Mouse (Mus musculus) lung, embryonic 15.5 days (tissue): Measurements from ENCODE around the gene Phf7. TPM values are rescaled to one million over a fixed set of nuclear protein-coding genes. Genes with fewer than 3 reads are reported as not detected.
A peak's percentile ranks its signal among the peaks of the same experiment; 100 is the strongest.

Source experiments
- ATAC-seq: fragments of 200-750 bp; cut with Nextera tagmentation; 2 replicates; pipeline ENCODE4 v1.8.0; 2017; ENCODE audit warnings: moderate number of reproducible peaks, borderline replicate concordance; ENCODE audit not compliant: low FRiP score, low TSS enrichment; ENCODE audit errors: extremely low read depth
- H3K27ac ChIP-seq: fragments of 300-500 bp; sonication (generic); 2 replicates; pipeline ENCODE4 v1.5.1; 2015; ENCODE audit warnings: moderate library complexity, mild to moderate bottlenecking, inconsistent platforms
- H3K27me3 ChIP-seq: fragments of 300-500 bp; sonication (generic); 2 replicates; pipeline ENCODE4 v1.6.1; 2015; ENCODE audit warnings: inconsistent platforms
- H3K36me3 ChIP-seq: fragments of 300-500 bp; sonication (generic); 2 replicates; pipeline ENCODE4 v1.6.1; 2015; ENCODE audit warnings: inconsistent platforms
- H3K4me1 ChIP-seq: fragments of 300-500 bp; sonication (generic); 2 replicates; pipeline ENCODE4 v1.6.1; 2015; ENCODE audit warnings: inconsistent platforms
- H3K4me2 ChIP-seq: fragments of 300-500 bp; sonication (generic); 2 replicates; pipeline ENCODE4 v1.6.1; 2015; ENCODE audit warnings: inconsistent platforms, mild to moderate bottlenecking, moderate library complexity
- H3K4me3 ChIP-seq: fragments of 300-500 bp; sonication (generic); 2 replicates; pipeline ENCODE4 v1.5.1; 2015; ENCODE audit warnings: mild to moderate bottlenecking, inconsistent platforms
- H3K9ac ChIP-seq: fragments of 300-500 bp; sonication (generic); 2 replicates; pipeline ENCODE4 v1.6.1; 2015; ENCODE audit warnings: inconsistent platforms
- H3K9me3 ChIP-seq: fragments of 300-500 bp; sonication (generic); 2 replicates; pipeline ENCODE4 v1.6.1; 2016; ENCODE audit warnings: inconsistent platforms
- WGBS: fragments of 180-500 bp; shearing (Covaris S2); methylation state at CpG from one replicate; pipeline ENCODE4 v1.1.7; 2015; 5-methylcytosine and 5-hydroxymethylcytosine counted together
- polyA plus RNA-seq: library from polyadenylated mRNA; unstranded; fragments of >200 nt; fragmentation: Nextera tagmentation; extraction: Ambion mirVana; gene quantifications from 2 replicates; pipeline ENCODE4 v1.2.1, GENCODE M21; 2015

The Phf7 gene
- polyA plus RNA-seq, 1 experiment from 2014 or later = 14.8 TPM

- Histone ChIP-seq H3K9ac (no peak overlapping the region), H3K27ac (peak overlapping the region; percentile 82), H3K9me3 (no peaks in the 10 kb centered on the region), H3K4me2 (peak overlapping the region; percentile 17; the same call in 1 of the 2 replicates), H3K4me3 (no peak overlapping the region), H3K4me1 (peaks cover 48% of the 10 kb centered on the region), H3K27me3 (no peaks in the 10 kb centered on the region), H3K36me3 (peaks cover 80% of the 10 kb centered on the region)
- 43% methylated on average over 14 of the region's 14 CpGs for WGBS
- ATAC-seq = peak; percentile 67; the same call in 1 of the 2 replicates
These were observed 56.1 kb downstream of the Phf7 start for GRCm38 (mm10) chr14:31194891-31195513.

- H3K27me3 ChIP-seq = no peaks in the 10 kb centered on the region
- H3K36me3 ChIP-seq = peaks cover 83% of the 10 kb centered on the region
- no peak overlapping the region for H3K4me3 ChIP-seq
- H3K27ac ChIP-seq = peak overlapping the region; percentile 55; the same call in 1 of the 2 replicates
- peaks cover 45% of the 10 kb centered on the region for H3K4me1 ChIP-seq
- WGBS = 57% methylated on average over 2 of the region's 2 CpGs
- no peak overlapping the region for H3K9ac ChIP-seq
- no peak overlapping the region for H3K4me2 ChIP-seq
- no peaks in the 10 kb centered on the region for H3K9me3 ChIP-seq
- no peak for ATAC-seq
These were observed 56.7 kb downstream of the Phf7 start for GRCm38 (mm10) chr14:31194441-31194840.

DNA sequence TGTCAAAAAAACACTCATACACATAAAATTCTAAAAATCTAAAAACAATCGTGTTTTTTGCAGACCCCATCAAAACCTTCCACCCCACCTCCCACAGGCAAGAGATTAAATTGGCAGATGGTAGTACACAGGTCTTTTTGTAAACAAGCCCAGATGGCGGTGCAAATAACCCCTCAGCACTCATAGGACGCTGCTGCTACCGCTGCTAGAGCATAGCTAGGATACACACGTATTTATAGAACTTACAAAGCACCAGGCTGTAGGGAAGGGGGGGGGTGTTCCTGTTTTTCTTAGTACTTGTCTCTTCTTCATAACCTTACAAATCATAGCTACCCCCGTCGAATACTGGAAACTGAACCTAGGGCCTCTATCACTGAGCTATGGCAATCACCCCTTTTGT lies 57.3 kb downstream of the Phf7 start:
- WGBS = 67% methylated on average over 7 of the region's 7 CpGs

GRCm38 (mm10) chr14:31191936-31192335 lies 59.2 kb downstream of the Phf7 start:
- Histone ChIP-seq H3K4me1 (peaks cover 28% of the 10 kb centered on the region), H3K36me3 (peaks cover 91% of the 10 kb centered on the region), H3K4me3 (no peak overlapping the region), H3K27me3 (no peaks in the 10 kb centered on the region), H3K9ac (no peak overlapping the region), H3K27ac (no peak overlapping the region), H3K4me2 (no peak overlapping the region), H3K9me3 (no peaks in the 10 kb centered on the region)
- 43% methylated on average over 2 of the region's 2 CpGs for WGBS
- ATAC-seq = no peak

More for the DNA sequence above, 57.3 kb downstream of the Phf7 start:
- Histone ChIP-seq H3K4me1 (peaks cover 42% of the 10 kb centered on the region), H3K9ac (no peak overlapping the region), H3K27ac (0 out of 2 replicates have a peak overlapping the region, but pooled peaks have one; percentile 34), H3K4me2 (no peak overlapping the region), H3K9me3 (no peaks in the 10 kb centered on the region), H3K36me3 (peaks cover 84% of the 10 kb centered on the region), H3K27me3 (no peaks in the 10 kb centered on the region), H3K4me3 (no peak overlapping the region)
- ATAC-seq = no peak

DNA sequence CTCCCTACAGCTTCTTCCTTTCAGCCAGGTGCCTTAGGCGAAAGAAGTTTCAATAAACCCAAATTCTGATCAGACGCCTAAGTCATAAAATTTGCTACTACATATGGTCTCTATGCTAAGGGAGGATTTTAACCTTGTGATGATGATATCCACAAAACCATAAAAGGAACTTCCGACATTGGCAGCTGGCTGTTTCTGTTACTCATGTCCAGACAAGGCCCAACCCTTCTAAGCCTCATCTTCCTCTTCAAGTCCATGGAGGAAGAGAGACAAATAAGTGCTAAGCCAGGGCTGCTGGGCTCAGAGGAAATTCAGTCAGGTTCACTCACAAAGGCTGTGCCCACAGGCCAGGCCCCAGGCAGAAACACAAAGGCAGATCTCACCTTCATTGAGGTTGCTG lies 61.8 kb downstream of the Phf7 start:
- Histone ChIP-seq H3K27ac (peak overlapping the region; percentile 7; the same call in 1 of the 2 replicates), H3K4me1 (0 out of 2 replicates have a peak, but pooled peaks cover 5% of the 10 kb centered on the region)

DNA sequence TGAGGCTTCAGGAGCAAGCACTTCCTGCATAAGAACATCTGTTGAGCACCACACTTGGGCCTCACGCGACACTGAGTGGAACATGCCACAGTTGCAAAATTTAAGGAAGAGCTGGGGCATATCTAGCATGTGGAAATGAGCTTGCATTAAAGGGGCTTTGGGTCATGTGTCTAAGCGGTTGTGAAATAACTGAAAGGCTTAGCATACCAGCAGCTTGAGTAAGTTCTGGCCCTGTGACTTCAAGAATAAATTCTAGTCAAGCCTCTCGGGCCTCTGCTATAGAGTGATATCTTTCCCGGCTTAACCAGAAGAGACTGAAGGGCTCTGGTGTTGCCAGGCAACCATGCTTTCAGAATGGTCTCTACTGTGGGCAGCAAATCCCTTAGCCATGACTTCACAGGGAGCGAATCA lies 62.3 kb downstream of the Phf7 start:
- 0 out of 2 replicates have a peak, but pooled peaks cover 2% of the 10 kb centered on the region for H3K4me1 ChIP-seq
- no peaks in the 10 kb centered on the region for H3K9me3 ChIP-seq
- no peak overlapping the region for H3K4me3 ChIP-seq
- peak overlapping the region; percentile 7; the same call in 1 of the 2 replicates for H3K27ac ChIP-seq
- WGBS = 58% methylated on average over 6 of the region's 6 CpGs
- H3K36me3 ChIP-seq = peaks cover 100% of the 10 kb centered on the region
- peak; percentile 36; the same call in 1 of the 2 replicates for ATAC-seq
- no peak overlapping the region for H3K4me2 ChIP-seq
- H3K9ac ChIP-seq = no peak overlapping the region
- H3K27me3 ChIP-seq = no peaks in the 10 kb centered on the region

More for the DNA sequence above, 61.8 kb downstream of the Phf7 start:
- no peak overlapping the region for H3K9ac ChIP-seq
- H3K4me2 ChIP-seq = no peak overlapping the region
- no peaks in the 10 kb centered on the region for H3K9me3 ChIP-seq
- no peak for ATAC-seq
- peaks cover 99% of the 10 kb centered on the region for H3K36me3 ChIP-seq
- no peak overlapping the region for H3K4me3 ChIP-seq
- WGBS = 93% methylated on average over 3 of the region's 3 CpGs
- H3K27me3 ChIP-seq = no peaks in the 10 kb centered on the region

Other genes starting within 250 kb of the Phf7 start
- 67.0 and 70.1 TPM in 2 replicates for gene Glt8d1, start 249.9 kb downstream of the Phf7 start, polyA plus RNA-seq
- 399 and 416 TPM in 2 replicates for gene Spcs1, start 249.6 kb downstream of the Phf7 start, polyA plus RNA-seq
- 131 and 140 TPM in 2 replicates for gene Pbrm1, start 232.2 kb downstream of the Phf7 start, polyA plus RNA-seq
- 81.4 and 89.4 TPM in 2 replicates for gene Gnl3, start 232.2 kb downstream of the Phf7 start, polyA plus RNA-seq
- gene Smim4, start 122.4 kb downstream of the Phf7 start, polyA plus RNA-seq = 70.8 and 75.2 TPM in 2 replicates
- gene Nt5dc2, start 120.3 kb downstream of the Phf7 start, polyA plus RNA-seq = 451 and 472 TPM in 2 replicates
- gene Stab1, start 82.7 kb downstream of the Phf7 start, polyA plus RNA-seq = 45.3 and 53.6 TPM in 2 replicates
- gene Tnnc1, start 43.0 kb downstream of the Phf7 start, polyA plus RNA-seq = 91.8 and 115 TPM in 2 replicates
- 387 and 413 TPM in 2 replicates for gene Nisch, start 34.4 kb downstream of the Phf7 start, polyA plus RNA-seq
- gene Sema3g, start 33.5 kb downstream of the Phf7 start, polyA plus RNA-seq = 2.1 and 2.5 TPM in 2 replicates
- gene Bap1, start 133 bp upstream of the Phf7 start, polyA plus RNA-seq = 83.0 and 83.4 TPM in 2 replicates
- 2.7 and 3.3 TPM in 2 replicates for gene Dnah1, start 72.6 kb upstream of the Phf7 start, polyA plus RNA-seq
- gene Capn7, start 85.3 kb upstream of the Phf7 start, polyA plus RNA-seq = 34.8 and 37.2 TPM in 2 replicates
- gene Sh3bp5, start 184.8 kb upstream of the Phf7 start, polyA plus RNA-seq = 25.4 and 26.4 TPM in 2 replicates
- gene Eaf1, start 243.1 kb upstream of the Phf7 start, polyA plus RNA-seq = 20.1 and 22.7 TPM in 2 replicates
- 51.7 and 56.0 TPM in 2 replicates for gene Mettl6, start 243.7 kb upstream of the Phf7 start, polyA plus RNA-seq